Mouse (Mus musculus): Measurements from ENCODE around the gene Gnai1.
"Not testable (repeated sequence)": the region's sequence is repeated elsewhere in the genome, so short reads cannot be mapped to it uniquely, and the experiment has no call there.

Gnai1 gene

DNA sequence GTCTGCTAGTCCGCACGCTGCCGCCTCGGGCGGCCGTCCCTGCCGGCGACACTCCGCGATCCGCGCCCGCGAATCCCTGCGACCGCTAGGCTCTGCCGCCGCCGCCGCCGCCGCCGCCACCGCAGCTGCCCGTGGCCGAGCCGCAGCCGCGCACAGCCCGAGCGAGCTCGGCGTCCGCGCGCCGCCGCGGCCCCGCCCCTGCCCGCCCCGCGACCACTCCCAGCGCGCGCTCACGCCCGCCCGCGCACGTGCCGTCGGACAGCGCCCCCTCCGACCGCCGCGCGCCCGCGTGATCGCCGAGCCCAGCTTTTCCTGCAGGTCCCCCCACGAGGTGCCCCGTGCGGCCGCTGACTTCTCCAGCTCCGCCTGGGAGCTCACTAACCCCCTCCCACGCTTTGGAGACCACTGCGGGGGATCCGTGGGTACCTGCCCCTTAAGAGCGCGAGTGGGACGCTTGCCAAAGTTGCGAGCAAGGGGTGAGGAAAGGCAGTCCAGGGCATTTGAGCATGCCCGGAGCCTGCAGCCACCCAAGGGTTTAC, at the start of gene Gnai1:
Gnai1 (minus strand) TSS at position 75 of the 539 bp plus-strand sequence.
- DNase-seq (ENCODE audit: low spot score in 2 of 2), result no peak

DNA sequence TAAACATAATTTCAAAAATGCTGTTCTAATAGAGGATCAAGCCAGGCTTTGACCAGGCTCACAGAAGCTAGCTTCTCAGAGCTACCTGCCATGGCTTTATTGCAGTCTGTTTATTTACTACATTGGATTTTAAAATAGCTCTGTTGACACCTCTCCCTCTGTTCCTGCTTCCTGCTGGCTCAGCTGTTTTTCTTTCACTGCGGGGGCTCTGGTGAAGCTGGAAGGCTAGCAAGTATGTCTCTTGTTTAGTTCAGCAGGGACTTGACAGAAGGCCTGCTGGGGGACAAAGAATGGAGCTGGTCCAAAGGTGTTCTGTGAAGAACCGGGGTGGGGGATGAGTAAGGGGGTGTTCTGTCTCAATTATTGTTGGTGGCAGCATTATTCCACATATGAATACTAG, 7.7 kb upstream of the Gnai1 start:
- no peak for DNase-seq (ENCODE audit: low spot score in 2 of 2)

DNA sequence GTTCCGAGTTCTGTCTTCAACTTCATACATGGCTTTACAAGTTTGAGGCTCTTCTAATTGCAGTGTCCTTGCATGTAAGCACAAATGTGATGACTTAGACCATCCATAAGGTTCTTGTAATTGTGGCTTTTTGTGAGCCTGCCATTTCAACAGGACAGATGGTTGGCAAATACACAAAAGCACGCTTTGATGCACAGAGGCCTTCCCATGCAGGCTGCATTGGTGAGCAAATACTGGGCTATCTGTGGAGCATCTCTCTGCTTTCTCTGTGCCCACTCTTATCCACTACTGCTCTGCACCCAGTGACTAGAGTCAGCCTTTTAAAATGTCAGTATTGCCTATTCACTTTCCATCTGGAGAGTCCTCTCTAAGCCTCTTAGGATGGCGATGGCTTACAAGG, 5.3 kb upstream of the Gnai1 start:
- DNase-seq (ENCODE audit: low spot score in 2 of 2), result no peak

DNA sequence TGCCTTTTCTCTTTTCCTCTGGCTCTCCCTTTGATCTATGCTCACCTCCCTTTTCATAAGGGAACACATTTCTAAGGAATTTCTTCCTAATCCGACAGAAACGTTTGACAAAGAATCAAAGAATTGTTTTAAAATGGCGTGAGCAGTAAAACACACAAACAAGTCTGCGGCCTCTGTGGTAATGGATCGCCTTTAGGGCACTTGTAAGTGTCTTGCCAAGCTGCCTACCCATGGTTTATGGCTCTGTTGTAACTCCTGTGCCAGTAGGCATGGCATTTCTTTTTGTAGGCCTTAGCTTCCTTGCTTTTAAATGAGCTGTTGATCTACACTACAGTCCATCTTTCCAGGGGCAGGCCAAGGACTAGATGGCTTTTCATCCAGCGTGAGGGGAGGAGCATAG, 801 bp upstream of the Gnai1 start:
- DNase-seq (ENCODE audit: low spot score in 2 of 2), result no peak

DNA sequence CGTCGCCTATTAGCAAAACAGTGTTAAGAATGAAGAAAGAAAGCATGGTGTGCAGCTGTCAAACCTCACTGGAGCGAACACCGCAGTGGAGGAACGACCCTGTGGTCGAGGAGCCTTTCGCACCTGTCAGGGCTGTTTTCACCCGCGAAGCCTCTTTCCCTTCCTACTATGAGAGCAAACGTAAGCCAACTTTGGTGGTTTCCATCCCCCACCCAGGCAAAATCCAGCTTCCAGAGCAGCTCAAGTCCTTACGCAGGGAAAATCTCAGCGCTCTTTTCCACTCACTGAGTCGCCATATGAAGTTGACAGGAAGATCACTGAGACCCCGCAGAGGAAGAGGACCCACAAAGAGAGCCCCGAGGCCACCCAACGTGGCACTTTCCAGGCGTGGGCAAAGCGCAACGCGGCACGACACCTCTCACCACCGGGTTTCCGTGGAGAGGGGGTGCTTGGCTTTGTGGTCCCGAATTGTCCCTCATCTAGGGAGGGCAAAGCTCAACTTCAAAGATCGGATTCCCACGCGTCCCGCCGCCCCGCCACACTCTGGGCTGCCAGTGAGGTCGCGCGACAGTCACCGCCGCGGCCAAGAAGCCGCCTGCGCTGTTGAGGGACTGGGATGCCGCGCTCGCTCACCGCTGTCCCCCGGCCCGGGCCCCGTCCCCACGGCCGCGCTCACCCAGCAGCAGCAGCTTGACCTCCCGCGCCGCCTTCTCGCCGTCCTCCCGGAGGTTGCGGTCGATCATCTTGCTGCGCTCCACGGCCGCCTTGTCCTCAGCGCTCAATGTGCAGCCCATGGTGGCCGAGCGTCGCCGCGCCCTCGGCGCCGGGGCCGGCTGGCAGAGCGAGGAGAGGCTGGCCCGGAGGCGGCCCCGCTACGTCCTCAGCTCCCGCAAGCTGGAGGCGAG, 527 bp downstream of the Gnai1 start:
- no peak for DNase-seq (ENCODE audit: low spot score in 2 of 2)

DNA sequence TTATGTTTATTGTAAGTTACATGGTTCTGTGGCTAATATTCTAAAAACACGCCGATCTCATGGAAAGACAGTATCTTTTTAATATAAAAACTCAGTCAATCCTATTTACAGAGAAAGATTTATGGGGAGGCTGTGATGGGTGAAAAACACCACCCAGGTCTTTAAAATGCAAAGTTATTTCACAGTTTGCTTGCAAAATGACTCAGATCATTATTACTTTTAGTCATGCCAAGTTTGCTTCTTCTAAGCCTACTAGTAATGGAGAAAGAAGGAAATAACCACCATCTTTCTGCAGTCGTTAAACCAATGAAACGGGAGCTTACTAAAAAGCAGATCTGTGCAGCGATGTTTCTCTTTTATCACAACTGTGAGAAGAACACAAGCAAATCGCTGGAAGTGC, 1.4 kb downstream of the Gnai1 start:
- DNase-seq (ENCODE audit: low spot score in 2 of 2), result no peak

DNA sequence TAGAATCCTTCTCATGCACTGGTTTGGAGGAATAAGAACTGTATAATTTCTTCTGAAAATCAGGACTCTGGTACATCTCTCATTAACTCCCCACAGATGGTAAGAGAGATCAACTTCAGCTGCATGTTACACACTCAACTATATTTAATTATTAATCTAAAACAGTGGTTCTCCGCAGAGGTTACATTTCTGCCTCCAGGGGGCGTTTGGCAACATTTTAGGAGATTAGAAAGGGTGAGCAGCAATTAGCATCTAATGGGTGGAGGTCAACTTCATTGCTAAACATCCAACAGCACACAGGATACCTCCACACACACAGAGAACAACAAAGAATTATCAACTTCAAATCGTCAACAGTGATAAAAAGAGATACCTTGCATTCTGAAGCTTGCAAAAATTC, 2.0 kb downstream of the Gnai1 start:
- DNase-seq (ENCODE audit: low spot score in 2 of 2), result no peak

DNA sequence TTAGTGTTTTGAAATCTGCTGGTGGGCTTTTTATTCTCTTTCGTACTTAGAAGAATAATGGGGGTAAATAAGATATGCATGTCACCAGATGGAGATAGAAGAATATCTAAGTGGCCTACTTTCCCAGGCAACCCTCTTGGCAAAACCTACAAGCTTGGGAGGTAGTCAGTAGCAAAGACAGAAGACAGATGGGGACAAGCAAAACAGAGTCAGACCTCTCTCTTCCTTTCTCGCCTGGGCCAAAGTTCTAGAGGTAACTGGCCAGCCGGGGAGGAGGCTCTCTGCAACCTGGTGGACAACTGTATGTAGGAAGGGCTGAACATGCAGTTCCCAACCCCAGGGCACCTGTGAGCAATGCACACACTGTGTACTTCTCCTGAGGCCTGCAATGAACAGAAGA, 12.9 kb downstream of the Gnai1 start:
- no peak for DNase-seq (ENCODE audit: low spot score in 2 of 2)

DNA sequence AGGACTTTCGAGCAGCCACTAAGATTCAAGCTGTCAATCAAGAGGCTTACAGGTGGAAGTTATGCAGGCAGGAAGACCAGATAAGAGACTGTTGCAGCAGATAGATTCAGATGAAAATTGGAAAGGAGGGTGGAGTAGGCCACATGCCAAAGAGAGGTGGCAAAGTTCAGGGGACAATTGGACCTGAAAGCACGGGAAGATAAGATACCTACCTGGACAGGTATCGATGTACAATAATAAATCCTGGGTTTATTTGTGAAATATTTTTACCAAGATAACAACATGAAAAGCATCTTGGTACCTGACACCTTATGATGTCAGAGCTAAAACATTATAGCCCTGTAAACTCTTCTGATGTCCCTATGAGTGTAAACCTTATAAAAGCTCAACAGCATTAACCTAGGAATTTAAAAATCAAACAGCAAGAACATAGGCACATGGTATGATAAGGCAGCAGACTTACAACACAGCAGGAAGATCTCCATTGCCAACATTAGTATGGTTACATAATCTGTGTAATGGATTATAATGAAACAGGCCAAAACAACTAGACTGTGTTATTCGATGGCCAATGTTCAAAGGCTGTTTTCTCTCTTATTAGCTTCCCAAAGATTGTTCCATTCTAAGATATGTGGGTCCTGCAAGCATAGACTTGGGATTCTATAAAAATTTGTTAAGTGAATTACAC, 16.6 kb downstream of the Gnai1 start:
- no peak for DNase-seq (ENCODE audit: low spot score in 2 of 2)

DNA sequence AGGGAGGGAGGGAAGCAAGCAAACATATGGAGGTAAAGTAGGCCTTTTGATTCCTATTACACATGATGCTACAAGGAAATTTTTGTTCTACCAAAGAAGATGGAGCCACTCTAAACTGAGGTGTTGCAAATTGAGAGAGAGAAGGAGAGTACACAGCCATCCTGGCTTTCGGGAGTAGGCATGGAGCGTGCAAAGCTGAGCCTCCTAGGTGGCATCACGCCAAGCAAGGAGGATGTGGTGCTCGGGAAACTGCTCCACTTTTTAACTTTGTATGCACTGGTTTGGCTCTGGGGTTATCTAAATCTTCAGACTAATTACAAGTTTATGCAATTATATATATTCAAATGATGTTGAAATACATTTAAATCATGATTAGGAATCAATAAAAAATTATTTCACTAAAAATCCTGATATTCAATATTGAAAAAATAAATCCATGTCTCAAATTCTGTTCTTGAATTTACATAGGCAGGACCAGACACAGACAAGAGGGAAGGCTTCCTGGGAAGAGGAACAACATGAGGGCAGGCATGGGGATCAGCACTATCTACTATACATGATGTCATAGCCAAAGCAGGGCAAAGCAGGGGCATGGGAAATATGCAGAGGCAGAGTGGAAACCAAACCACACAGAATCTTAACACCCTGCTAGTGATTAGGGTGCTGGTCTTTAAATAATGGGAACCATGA, 17.2 kb downstream of the Gnai1 start:
- DNase-seq (ENCODE audit: low spot score in 2 of 2), result no peak

DNA sequence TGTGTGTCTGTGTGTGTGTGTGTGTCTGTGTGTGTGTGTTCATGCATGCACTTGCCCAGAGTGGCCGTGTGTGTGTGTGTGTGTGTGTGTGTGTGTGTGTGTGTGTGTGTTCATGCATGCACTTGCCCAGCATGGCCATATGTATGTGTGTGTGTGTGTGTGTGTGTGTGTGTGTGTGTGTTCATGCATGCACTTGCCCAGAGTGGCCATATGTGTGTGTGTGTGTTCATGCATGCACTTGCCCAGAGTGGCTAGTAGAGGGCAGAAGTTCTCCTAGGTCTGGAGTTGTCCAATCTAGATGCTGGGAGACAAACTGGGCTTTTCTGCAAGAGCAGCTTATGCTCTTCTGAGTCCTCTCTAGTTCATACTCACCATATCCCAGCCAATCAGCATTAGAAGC, 18.3 kb downstream of the Gnai1 start:
- not testable (repeated sequence) for DNase-seq (ENCODE audit: low spot score in 2 of 2)

DNA sequence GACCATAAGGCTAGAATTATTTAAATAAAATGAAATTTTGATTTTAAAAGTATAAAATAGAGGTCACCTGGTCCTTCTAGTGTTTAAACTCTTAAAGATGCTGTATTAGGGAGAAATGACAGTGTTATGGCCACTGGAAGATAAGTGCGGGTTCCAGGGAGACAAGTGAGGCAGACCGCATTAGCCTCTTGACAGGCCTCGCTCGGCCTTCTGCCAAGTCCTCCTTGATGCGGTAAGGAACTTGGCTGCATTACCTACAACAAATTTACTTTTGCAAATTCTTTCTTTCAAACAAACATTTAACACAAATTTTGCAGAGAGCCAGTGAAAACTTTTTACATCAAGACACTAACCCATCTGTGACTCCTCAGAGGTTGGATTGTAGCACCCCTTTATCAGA, 27.9 kb downstream of the Gnai1 start:
- no peak for DNase-seq (ENCODE audit: low spot score in 2 of 2)

DNA sequence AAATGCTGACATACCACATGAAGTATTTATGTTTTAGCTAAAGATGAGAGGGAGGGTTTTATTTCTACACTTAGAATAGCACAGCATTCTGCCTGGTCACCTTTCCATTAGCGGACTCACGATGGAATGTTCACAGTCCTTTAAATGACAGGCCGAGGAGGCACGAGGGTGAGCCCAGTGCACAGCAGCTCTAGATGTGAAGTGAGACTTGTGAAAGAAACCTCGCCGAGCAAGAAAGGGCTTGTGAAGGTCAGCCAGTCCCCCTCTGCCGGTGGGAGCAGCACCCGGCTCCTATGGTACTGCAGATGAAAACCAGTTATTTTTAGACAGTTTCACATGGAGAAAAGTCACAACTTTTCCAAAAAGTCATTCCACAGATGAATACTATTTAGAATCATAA, 29.4 kb downstream of the Gnai1 start:
- no peak for DNase-seq (ENCODE audit: low spot score in 2 of 2)

DNA sequence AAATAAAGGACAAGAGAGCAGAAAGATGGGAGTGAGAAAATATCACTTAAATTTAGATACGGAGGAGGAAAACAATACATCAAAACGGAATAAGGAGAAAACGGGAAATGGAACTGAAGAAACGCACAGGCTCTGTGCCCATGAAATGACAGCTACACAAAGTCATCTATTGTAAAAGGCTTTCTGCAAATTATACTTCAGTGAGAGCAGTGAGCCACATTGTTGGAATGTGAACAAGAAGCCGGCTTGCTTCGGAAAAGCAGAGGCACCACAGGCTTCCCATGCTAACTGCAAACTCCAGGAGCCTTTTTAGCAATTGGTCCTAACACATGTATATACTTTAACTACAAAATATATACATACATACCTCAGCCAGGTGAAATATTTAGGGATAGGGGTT, 34.0 kb downstream of the Gnai1 start:
- DNase-seq (ENCODE audit: low spot score in 2 of 2), result no peak

DNA sequence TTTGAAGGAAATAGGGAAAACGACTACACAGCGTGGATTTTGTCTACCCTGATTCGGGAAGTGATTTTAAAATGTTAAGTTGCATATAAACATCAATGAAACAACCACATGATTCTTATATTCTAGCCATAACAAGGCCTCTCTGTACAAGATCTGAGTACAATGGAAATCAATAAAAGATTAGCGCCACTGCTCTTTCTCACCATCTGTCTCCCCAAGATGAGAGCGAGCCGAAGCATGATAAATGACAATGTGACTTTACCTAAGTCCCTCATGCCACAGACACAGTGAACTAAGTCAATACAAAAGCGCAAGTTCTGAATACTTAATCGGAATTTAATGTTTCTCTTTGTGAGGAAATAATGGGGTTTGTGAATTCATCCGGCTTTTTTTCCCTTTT, 36.6 kb downstream of the Gnai1 start:
- no peak for DNase-seq (ENCODE audit: low spot score in 2 of 2)

DNA sequence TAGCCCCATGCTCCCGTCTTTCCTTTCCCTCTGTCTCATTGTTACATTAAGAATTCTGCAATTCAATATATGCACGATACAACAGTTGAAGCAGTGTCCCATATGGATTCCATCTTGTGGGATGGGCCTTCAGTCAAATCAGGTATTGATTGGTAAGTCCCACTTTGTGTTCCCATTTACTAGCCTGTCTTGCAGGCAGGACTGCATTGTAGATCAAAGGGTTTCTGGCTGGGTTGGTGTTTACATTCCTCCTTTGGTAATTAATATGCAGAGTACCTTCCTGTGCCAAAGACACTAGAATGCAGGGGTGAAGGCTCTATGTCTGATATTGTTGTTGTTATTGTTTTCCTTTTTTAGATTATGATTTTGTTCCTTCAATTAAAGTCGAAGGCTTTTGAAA, 38.5 kb downstream of the Gnai1 start:
- no peak for DNase-seq (ENCODE audit: low spot score in 2 of 2)

DNA sequence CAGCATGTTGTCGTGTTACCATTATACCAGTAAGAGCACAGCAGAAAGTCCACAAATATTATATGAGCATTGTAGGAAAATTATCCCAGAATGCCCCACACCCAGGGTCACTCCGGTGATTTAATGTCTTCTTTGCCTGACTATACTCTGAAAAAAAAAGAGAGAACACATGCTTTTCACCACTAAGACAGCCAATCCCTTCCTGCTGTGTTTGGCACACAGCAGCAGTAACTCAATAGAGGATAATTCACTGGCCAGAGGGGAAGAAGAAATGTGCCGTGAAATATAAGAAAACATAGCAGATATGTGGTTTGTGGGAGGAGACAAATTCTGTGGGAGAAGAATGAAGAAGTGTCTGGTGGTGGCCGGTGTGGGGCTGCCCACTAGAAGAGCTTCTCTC, 41.3 kb downstream of the Gnai1 start:
- DNase-seq (ENCODE audit: low spot score in 2 of 2), result no peak

DNA sequence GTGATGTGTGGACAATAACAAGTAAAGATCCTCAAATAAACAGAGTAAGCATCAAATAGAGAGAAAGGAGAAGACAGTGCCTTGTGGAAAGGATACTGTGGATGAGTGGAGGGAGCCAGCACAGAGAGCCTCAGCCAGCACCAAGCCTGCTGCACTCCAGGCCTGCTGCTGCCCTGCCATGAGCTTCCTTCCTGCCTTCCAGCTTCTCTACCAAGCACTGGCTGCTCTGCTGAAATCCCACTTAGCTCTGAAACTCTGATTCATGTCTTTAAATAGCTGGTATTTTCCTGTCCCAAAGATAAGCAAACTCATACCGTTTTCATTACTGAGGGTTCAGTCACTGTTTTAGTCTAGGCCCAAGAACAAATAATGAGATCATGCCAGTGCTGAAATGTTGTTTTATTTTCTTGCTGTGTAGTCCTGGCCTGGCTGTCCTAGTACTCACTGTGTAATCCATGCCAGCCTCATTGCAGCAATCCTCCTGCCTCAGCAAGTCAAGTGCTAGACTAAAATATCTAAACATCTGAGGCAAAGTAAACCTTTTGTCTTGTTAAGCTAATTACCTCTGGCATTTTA, 52.8 kb downstream of the Gnai1 start:
- no peak for DNase-seq (ENCODE audit: low spot score in 2 of 2)

DNA sequence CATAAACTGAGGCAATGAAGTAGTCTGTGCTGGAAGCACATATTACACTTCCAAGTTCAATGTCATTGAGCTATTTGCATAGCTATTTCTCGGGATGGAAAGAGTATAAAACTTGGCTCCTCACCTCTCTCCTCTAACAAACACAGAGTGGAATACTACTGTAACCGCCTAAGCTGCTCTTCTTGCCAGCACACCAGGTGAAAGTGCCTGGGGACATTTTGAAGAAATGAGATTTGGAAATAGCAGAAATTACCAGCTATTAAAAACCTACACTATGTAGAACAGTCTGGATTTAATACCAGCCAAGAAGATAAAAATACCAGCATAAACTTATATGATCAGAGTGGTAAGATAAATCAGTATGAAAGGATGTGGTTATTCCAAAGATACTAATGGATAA, 63.6 kb downstream of the Gnai1 start:
- DNase-seq (ENCODE audit: low spot score in 2 of 2), result no peak

DNA sequence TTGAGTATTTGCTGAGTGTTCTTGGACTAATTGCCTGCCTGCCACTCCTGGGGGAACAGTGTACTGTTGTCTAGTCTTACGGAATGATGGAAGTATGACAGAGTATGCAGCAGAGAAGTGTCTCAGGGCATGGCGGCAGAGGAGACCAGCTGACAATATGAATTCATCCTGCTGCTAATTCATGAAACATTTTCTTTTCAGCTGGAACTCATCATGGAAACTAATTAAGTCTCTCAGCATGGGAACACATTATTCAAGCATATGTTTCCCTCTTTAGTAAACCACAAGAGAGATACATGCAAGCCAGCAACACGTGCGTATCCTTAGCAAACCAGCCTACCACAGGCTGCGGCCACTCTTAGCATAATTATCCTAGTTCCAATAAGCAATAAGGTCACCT, 67.4 kb downstream of the Gnai1 start:
- no peak for DNase-seq (ENCODE audit: low spot score in 2 of 2)

DNA sequence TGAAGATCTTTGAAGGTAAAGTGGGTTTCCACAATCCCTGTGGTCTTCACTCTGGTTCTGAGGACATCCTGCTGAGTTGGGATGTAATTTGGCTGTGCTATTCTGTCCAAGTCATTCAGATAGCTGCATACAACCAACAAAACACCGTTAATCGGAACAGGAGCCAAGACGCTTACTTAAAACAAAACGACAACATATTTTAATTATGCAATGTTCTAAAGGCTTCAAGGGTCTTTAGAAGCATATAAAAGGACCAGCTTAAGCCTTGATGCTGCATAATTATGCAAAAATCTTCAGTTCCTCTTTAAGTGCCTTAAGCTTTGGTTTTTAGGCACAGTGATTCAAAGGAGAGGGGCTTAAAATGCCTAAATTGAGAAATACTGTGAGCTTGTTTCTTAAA, 70.6 kb downstream of the Gnai1 start:
- DNase-seq (ENCODE audit: low spot score in 2 of 2), result no peak

DNA sequence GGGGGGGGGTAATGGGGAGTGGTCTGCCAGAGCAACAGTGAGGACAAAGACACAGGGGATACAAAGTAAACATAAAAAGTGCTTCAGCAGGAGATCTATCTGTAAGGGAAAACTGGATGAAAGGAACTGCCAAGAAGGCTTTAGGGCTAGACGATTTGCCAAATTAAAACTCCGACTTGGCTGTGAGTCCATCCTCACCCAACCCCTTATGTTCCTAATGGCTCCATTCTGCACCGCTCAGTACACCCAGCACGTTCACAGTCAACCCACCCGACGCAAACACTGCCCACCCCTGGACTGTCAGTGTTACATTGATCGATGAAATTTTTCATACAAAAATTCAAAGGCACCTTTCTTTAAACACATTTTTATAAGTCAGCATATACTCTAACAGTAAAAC, 71.5 kb downstream of the Gnai1 start:
- no peak for DNase-seq (ENCODE audit: low spot score in 2 of 2)
